Mouse (Mus musculus): ENCODE results near the gene Heatr1.
A peak's percentile ranks its signal among the peaks of the same experiment; 100 is the strongest.
"Not testable (repeated sequence)": the region's sequence is repeated elsewhere in the genome, so short reads cannot be mapped to it uniquely, and the experiment has no call there.

Heatr1 gene

DNA sequence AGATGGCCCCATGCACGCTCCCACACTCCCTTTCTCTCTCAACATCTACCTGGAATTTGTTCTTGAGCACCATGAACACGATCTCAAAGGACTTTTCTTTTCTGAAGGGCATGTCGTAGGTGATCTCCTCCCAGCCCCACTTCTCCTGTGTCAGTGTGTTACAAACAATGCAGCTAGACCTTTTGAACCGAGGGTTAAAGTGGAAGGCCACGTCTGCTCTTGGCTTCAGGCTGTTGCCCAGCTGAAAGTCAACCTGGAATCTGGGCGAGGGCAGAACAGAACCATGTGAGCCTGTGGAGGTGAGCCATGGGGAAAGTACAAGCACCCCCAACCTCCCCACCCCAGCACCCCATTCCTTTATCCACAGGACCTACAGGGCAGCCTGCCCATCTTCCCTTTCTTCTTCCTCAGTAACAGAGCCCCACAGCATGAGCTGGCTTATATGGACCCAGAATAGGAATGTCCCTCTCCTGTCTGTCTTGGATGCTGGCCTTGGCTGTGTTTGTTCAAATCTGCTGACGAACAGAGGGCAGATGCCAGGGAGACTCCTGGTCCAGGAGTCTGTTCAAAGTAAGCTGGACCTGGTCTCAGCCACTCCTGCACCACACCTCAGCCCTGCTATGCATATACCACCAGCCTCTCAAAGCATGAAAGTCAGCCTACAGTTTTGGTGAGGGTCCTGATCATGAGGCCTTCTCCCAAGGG lies 60.0 kb downstream of the Heatr1 start:
- DNase-seq = no peak

DNA sequence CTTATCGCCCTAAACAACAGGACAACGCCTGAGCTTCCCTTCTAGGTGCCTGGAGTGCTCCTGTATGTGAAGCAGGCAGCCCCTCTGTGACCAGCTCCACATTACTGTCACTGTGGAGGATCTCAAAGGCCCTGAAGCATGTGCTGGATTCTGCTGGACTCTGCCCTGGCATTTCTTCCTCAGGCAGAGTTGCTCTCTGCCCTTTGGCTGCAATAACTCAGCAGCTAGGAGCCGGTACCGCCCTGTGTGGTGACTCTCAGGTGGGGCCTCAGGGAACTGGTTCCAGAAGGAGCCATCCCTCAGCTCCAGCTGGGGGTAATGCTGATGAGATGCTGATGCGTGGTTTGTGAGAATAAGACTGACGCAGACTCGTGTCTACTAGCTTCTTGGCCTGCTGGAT lies 61.9 kb downstream of the Heatr1 start:
- peak; percentile 45 for DNase-seq

DNA sequence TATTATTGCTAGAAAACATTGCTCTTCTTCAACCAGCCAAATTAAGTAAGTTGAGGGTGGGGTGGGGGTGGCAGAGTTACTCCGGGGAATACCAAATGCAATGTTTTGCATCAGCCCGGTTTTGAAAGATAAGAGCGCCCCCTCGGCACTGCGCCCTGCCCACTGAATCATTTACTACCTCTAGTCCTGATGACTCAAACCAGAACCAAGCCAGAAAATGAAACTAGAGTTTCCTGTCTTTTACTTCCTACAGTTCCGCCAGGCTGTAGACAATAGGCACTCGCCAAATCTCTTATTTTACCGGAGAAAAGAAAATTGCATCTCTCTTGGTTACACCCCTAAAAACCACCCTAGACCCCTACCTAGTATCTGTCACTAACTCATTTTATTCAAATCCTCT lies 65.6 kb downstream of the Heatr1 start:
- peak; percentile 73 for DNase-seq

DNA sequence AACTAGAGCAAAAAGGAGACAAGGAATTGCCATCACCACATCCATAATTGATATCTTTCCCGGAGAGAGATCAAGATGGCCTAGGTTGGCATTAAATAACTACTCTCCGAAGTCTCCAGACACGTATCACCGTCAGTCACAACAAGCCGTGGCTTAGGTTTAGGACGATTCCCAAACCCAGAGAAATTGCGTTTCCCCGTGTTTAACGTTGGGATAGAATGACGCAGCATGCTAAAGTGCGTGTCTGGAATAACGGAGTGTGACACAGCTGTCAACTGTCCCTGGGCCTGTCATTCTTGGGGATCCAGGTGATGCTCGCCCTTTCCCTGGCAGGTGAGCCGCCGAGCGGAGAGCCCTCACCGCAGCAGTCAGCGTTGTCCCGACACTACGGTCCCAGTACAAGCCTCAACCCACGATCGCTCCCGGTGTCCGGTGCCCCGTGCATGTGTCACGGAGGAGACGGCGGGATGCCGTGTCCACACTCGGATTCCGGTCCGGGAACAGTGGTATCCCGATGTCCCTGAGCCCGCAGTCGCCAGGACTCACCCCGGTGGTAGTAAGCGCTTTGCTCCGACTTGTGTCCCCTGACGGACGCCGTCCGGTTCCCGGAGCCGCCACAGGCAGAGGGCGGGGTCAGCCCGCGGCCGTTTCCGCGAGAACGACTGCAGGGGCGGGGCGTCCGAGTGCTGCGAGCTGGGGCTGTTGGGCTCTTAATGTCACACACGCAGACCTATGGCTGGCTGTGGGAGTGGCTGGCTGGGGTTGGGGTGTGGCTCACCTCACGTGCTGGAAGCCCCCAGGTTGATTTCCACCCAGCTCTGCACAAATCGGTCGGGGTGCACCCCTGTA lies 66.3 kb downstream of the Heatr1 start:
- DNase-seq = peak; percentile 98

DNA sequence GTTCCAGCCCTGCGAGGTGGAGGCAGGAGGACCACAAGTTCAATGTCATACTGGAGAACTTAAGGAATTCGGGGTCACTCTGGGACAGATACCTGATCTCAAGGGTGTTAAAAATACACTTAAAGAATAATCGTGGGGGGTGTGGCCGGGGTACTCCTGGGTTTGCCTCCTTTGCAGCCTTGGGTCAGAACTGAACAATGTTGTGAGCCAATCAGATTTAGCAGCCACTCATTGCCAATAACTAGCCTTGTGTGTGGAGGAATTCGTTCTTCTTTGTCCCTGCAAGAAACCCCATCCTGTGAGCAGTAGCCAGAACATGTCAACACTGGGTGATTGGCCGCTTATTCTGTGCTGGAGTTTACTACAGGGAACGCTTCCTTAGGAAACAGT lies 66.9 kb downstream of the Heatr1 start:
- no peak for DNase-seq

DNA sequence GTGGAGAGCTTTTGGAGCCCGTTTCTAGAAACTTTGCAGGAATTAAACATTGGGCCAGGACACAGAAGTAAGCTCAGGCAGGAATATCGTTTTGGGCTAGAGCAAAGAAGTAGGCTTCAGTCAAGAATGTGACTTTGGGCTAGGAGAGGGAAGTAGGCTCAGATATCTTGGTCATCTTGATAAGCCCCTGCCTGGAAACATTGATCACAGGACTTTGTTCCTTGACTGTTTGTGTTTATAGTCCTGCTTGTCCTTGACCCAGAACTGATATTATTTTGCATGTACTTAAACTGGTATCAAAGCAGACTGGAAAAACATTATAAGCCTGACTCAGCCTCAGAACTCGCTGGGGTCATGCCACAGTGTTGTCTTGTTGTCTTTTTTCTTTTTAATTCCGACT lies 67.8 kb downstream of the Heatr1 start:
- DNase-seq = no peak

DNA sequence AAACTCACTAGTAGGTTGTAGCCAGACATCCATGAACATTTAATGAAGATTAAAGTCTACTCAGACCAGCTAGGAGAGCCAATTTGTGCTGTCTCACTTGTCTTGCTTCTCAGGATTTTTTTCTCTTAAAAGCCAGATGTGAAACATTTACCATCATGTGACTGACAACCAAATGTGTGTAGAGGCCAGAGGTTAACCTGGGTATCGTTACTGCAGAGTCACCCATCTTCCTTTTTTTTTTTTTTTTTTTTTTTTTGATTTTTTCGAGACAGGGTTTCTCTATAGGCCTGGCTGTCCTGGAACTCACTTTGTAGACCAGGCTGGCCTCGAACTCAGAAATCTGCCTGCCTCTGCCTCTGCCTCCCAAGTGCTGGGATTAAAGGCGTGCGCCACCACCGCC lies 69.3 kb downstream of the Heatr1 start:
- DNase-seq = not testable (repeated sequence)

DNA sequence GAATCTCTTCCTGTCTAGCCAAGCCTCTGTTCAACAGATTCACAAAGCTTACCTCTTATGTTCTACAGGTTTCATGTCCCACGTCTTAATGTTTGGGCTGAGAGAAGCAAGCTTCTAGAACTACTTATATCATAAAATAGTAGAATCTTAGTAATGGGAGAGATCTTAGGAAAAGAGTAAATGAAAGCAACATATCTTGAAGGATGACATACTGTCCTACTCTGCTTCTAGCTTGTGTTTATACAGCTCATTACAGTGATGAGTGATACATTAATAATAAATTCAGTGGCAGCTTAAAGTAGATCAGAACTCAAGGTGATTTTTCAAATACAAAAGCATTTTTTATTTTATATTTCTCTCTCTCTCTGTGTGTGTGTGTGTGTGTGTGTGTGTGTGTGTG lies 70.0 kb downstream of the Heatr1 start, which contains the start of gene Lgals8:
TSS of gene Lgals8 (minus strand) at position 101 of the 400 bp plus-strand sequence.
- no peak for DNase-seq

DNA sequence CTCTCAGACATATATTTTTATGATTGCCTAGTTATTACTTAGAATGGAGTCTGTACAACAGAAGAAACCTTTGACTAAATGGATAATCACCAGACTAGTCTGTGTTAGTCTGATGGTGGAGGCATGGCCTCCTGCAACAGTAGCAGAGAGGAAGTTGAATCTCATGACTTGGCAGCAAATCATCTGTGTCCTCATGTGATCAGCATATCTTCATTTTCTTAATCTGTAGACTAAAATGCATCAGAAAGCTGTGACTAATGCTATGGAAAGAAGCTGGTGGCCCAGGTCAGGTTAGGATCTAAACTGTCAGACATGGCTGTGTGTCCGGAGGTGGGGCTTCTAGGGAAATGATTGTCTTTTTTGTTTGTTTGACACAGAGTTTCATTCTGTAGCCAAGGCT lies 73.7 kb downstream of the Heatr1 start:
- DNase-seq = peak; percentile 17

DNA sequence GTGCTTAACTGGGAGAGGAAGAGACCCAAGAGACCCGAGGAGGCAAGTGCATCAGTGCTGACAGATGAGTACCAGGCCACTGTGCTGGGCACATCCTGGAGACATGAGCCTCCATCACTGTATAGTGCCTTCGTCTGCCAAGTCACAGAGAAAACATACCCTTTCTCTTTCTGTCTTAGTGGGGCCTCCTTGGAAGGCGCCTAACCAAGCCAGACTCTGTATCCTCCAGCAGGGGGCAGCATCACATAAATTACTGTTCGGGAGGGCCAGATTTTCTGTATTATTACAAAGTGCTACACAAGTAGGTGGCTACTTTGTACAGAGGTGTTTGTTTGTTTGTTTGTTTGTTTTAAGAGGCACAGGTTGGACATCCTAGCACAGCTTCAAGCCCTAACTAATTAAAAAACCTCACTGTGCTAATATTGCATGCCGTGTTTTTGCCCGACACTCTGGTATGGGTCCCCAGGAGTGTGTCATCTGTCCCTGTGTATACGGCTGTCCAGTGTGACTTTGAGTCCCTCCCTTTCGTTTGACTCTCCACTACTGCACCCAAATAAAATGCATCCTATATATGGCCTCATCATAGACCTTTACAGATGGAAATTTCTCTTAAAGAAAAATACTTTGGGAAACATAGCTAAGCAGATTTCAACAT lies 79.0 kb downstream of the Heatr1 start:
- peak; percentile 85 for DNase-seq

DNA sequence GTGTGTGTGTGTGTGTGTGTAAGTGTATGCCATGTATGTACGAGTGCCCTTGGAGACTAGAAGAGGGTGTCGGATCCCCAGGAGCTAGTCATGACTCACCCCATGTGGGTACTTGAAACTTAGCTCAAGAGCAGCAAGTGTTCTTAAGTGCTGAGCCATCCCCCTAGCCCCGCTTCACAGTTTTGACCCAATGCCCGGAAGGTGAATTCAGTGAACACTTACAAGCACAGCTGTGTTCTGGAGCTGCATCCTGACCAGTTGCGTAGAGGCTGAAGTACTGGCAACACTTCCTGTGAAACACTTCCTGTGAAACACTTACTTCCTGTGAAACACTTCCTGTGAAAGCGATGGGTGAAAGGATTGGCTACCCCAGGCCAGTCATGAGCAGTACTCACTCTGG lies 80.4 kb downstream of the Heatr1 start:
- no peak for DNase-seq

DNA sequence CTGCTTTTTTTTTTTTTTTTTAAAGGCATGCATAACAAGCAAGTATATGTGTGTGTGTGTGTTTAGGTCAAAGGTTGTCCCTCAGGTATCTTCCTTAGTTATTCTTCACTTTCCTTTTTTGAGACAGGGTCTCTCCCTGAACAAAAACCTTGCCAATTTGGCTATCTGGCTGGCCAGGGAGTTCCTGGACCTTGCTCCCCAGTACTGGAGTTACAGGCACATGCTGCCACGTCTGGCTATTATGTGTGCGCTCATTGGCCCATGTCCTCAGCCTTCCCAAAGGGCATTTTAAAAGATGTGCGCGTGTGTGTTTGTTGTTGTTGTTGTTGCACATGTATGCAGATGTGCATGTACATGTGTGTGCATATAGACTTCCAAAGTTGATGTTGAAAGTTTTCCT lies 82.1 kb downstream of the Heatr1 start:
- no peak for DNase-seq

DNA sequence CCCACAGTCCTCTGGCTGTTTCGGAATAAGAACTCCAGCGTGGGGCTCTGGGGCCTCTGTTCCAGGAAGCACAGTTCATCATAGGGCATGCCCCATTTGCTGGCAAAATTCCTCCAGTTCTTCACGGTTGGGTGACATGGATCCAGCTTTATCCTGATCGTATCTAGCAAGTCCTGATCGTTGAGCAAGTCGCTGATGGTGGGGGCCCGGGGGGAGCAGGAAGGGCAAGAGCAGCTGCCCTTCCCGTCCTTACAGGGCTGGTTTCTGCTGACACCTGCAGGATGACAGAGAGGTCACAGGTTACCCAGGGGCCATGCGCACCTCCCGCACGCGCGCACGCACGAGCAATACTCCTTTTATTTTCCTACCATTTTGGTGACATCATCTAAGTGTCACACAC lies 83.5 kb downstream of the Heatr1 start:
- peak; percentile 75 for DNase-seq

DNA sequence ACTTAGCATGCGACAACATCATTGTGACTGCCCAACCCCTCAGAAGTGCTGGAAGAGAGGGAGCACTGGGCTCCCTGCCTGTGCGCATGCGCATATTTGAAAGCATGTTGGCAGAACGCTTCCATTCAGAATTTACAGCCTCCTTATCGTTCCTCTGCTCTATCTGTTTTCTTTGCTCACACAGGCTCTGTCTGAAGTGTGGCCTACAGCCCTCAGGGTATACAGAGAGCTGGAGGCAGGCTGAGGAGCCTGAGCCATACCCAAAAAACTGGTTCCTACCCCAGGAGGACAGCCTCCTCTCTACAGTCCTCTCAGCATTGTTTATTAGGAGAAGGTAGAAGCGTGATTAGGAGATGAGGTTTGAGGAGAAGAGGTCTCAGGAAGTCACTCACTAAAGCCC lies 85.0 kb downstream of the Heatr1 start:
- DNase-seq = peak; percentile 42

DNA sequence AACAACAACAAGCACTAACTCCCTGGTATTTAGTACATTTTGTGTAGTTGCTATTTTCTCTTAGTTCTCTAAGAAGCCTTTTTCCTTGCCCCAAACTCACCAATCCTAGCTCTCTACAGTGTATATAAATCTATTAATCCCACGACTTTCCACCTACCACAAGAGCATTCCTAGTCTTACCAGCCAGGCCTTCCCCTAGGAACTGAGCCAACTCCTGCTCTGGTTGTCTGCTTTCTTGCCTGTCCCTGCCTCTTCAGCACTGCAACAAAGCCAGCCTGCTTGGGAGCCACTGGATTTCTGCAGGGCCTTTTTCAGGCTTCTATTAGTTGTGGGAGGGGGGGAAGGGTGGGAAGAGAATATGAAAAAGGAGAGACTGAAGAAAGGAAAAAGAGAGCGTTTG lies 90.4 kb downstream of the Heatr1 start:
- DNase-seq = no peak

DNA sequence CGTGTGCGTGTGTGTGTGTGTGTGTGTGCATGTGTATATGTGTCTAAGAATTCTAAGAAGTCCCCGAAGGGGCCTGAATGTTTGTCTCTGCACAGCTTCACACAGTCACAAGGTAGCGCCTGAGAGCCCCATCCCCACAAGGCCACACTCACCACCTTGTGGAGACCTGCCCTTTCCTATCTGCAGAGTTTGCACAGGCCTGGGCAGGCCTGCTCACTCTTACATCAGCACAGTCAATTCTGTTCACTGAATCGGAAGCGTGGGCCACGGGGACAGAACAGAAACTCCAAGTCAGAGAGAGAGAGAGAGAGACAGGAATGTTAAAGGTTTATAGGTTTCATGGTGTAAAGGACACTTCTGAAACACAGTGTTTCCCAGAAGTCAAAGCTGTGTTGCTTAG lies 90.8 kb downstream of the Heatr1 start:
- no peak for DNase-seq
